Comparison of ENCODE assay signal across 11 mouse cellular contexts in the genomic region with DNA sequence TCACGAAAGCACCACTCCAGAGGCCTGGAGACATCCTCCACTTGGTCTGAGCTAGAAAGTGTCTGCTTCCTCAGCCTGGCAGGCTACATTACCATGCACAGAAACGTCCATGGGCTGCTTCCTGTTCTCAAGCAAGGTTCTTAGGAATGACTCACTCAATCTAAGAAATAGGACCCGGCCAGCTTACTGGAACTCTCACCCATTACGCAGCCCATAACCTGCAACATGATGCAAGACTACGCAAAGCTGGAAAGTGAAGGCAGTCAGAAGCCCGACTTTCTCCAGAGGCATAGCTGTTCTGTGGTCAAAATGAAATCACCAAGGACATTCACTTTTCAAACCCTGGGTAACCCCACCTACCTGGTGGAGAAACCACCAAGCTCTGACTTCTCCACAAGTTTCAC. TPM values are rescaled to one million over a fixed set of nuclear protein-coding genes. Genes with fewer than 3 reads are reported as not detected.
DNase-seq lines count a peak whose midpoint lies in the region; ATAC-seq and TF ChIP-seq lines count a peak whose summit lies in the region.
"Had no signal": no experiment of that assay in that cellular context is flagged by ENCODE, and none has a peak within 500 bp of the region (broad histone marks: within the 10 kb centered on the region; RNA-seq: fewer than 3 reads in every experiment).

No protein-coding gene starts in this region.

- H3K9ac ChIP-seq in liver, embryonic 12.5 days: no peak overlapping the region
- no peak overlapping the region for H3K9ac ChIP-seq in liver, embryonic 11.5 days (ENCODE audit: low read depth, low read length)
- H3K9ac ChIP-seq: neural tube, embryonic 13.5 days had no signal

- CTCF ChIA-PET in Patski (lab: Charles Lee): no interaction called here

- no peak overlapping the region for H3K4me2 ChIP-seq in liver, embryonic 12.5 days
- no peak overlapping the region for H3K4me2 ChIP-seq in liver, embryonic 11.5 days
- H3K4me2 ChIP-seq: neural tube, embryonic 13.5 days had no signal

- peaks cover 90% of the 10 kb centered on the region for H3K4me1 ChIP-seq in liver, embryonic 12.5 days
- peaks cover 45% of the 10 kb centered on the region for H3K4me1 ChIP-seq in liver, embryonic 11.5 days (replicated peaks; ENCODE audit: control insufficient read depth, insufficient read depth, low read length)
- peaks cover 9% of the 10 kb centered on the region; the same call in 1 of the 2 replicates for H3K4me1 ChIP-seq in midbrain, embryonic 10.5 days
- H3K4me1 ChIP-seq: neural tube, embryonic 13.5 days had no signal

- H3K27me3 ChIP-seq in liver, embryonic 12.5 days (replicated peaks): no peaks in the 10 kb centered on the region
- H3K27me3 ChIP-seq in liver, embryonic 11.5 days (replicated peaks; ENCODE audit: control insufficient read depth, insufficient read depth, low read length): no peaks in the 10 kb centered on the region
- H3K27me3 ChIP-seq in Patski: no peaks in the 10 kb centered on the region
- no peaks in the 10 kb centered on the region for H3K27me3 ChIP-seq in midbrain, embryonic 10.5 days (ENCODE audit: low read depth, poor library complexity, severe bottlenecking)
- H3K27me3 ChIP-seq: neural tube, embryonic 13.5 days had no signal

- WGBS in liver, embryonic 12.5 days (ENCODE audit: insufficient replicate concordance): 48% methylated on average over 6 of the region's 6 CpGs
- WGBS in liver, embryonic 11.5 days: 58% methylated on average over 6 of the region's 6 CpGs
- 88% methylated on average over 6 of the region's 6 CpGs for WGBS in midbrain, embryonic 10.5 days

- DNase-seq in liver, embryonic 11.5 days (ENCODE audit: low spot score): no peak
- DNase-seq in Patski (ENCODE audit: low read depth, low spot score): peak; percentile 73
- peak; percentile 34 to 59 for DNase-seq in natural killer cell, adult 2 months (ENCODE audit: low spot score in 2 of 2)
- DNase-seq in layer of hippocampus, postnatal 25 days (ENCODE audit: extremely low spot score in 1 of 2, low spot score in 1 of 2): no peak
- DNase-seq in frontal cortex, postnatal 10 days (ENCODE audit: low spot score in 2 of 2): no peak
- no peak for DNase-seq in midbrain, embryonic 10.5 days (ENCODE audit: low spot score)
- DNase-seq: cerebellum, postnatal 10 days; kidney, adult 9 months had no signal

- ATAC-seq in liver, embryonic 12.5 days: no peak
- ATAC-seq in liver, embryonic 11.5 days (replicated peaks; ENCODE audit: low FRiP score): no peak
- peak; percentile 89 for ATAC-seq in Patski
- ATAC-seq in inflammation-experienced regulatory T-cells, adult 6 months: peak; percentile 9

- peak overlapping the region; percentile 16; the same call in 1 of the 2 replicates for H3K27ac ChIP-seq in liver, embryonic 12.5 days
- H3K27ac ChIP-seq in liver, embryonic 11.5 days (ENCODE audit: low read depth, low read length): no peak overlapping the region
- no peak overlapping the region for H3K27ac ChIP-seq in midbrain, embryonic 10.5 days (replicated peaks)
- H3K27ac ChIP-seq: neural tube, embryonic 13.5 days had no signal

- no peaks in the 10 kb centered on the region for H3K9me3 ChIP-seq in liver, embryonic 12.5 days (replicated peaks)
- no peaks in the 10 kb centered on the region for H3K9me3 ChIP-seq in liver, embryonic 11.5 days (ENCODE audit: control insufficient read depth, low read length)
- H3K9me3 ChIP-seq in midbrain, embryonic 10.5 days (replicated peaks): no peaks in the 10 kb centered on the region
- H3K9me3 ChIP-seq: neural tube, embryonic 13.5 days had no signal

- TF ChIP-seq CTCF in Patski (IDR thresholded peaks at IDR 0.05): no peak

- H3K36me3 ChIP-seq in liver, embryonic 12.5 days: peaks cover 55% of the 10 kb centered on the region
- no peaks in the 10 kb centered on the region for H3K36me3 ChIP-seq in liver, embryonic 11.5 days (ENCODE audit: control insufficient read depth, insufficient read depth, low read length)
- H3K36me3 ChIP-seq in midbrain, embryonic 10.5 days: 0 out of 2 replicates have a peak, but pooled peaks cover 4% of the 10 kb centered on the region
- H3K36me3 ChIP-seq: neural tube, embryonic 13.5 days had no signal

- in situ Hi-C loops in Patski (cut with MboI; ENCODE audit: low pct_unique_long_range_greater_than_20kb): no loop called here

- POLR2A ChIA-PET in Patski (lab: Charles Lee): interaction anchor here (0.6 kb wide), 1 partner anchor 25 kb away, joined by 3 read pairs; no protein-coding TSS in a partner anchor

- no peak overlapping the region for H3K4me3 ChIP-seq in liver, embryonic 12.5 days
- no peak overlapping the region for H3K4me3 ChIP-seq in liver, embryonic 11.5 days (ENCODE audit: low read depth, low read length)
- H3K4me3 ChIP-seq in midbrain, embryonic 10.5 days: no peak overlapping the region
- H3K4me3 ChIP-seq: neural tube, embryonic 13.5 days had no signal

RNA-seq across cellular contexts. Expression of gene Nfe2l2, which starts 19.0 kb away (rescaled TPM):
- polyA plus RNA-seq in liver, embryonic 12.5 days (2016; fragmentation: Nextera tagmentation; extraction: Ambion mirVana): 51.9 and 53.1 TPM in 2 replicates
- 69.6 and 77.5 TPM in 2 replicates for polyA plus RNA-seq in liver, embryonic 11.5 days (2014; fragmentation: Nextera tagmentation; extraction: Ambion mirVana)
- polyA plus RNA-seq in Patski (2021): 87.3 TPM
- 10 to 100 TPM; 37.2 to 54.1 (median 46.1) TPM for polyA plus RNA-seq in inflammation-experienced regulatory T-cells, adult 6 months (2017; shearing (Covaris generic))
- 10 to 100 TPM; 12.1 to 12.3 TPM for total RNA-seq in layer of hippocampus, postnatal 25 days (2021)
- 25.8 and 27.7 TPM in 2 replicates for polyA plus RNA-seq in midbrain, embryonic 10.5 days (2016; fragmentation: Nextera tagmentation; extraction: Ambion mirVana)

RNA-seq across cellular contexts. Expression of gene Hnrnpa3, which starts 26.4 kb away (rescaled TPM):
- polyA plus RNA-seq in liver, embryonic 12.5 days (2016; fragmentation: Nextera tagmentation; extraction: Ambion mirVana): 199 and 204 TPM in 2 replicates
- polyA plus RNA-seq in liver, embryonic 11.5 days (2014; fragmentation: Nextera tagmentation; extraction: Ambion mirVana): 222 and 234 TPM in 2 replicates
- polyA plus RNA-seq in Patski (2021): 249 TPM
- 100 to 1,000 TPM in 2 of 3 experiments, 10 to 100 TPM in 1; 98.6 to 213 (median 185) TPM for polyA plus RNA-seq in inflammation-experienced regulatory T-cells, adult 6 months (2017; shearing (Covaris generic))
- 100 to 1,000 TPM; 273 to 314 TPM for total RNA-seq in layer of hippocampus, postnatal 25 days (2021)
- 337 and 348 TPM in 2 replicates for polyA plus RNA-seq in midbrain, embryonic 10.5 days (2016; fragmentation: Nextera tagmentation; extraction: Ambion mirVana)

Comparison
In these comparisons a context has a peak if more than half of its experiments do, and no peak if none do; other contexts are left out.
1. ATAC-seq: peak in Patski (single experiment) and inflammation-experienced regulatory T-cells, adult 6 months (single experiment); none in liver, embryonic 12.5 days (single experiment) and liver, embryonic 11.5 days (single experiment).
2. DNase-seq: peak in Patski (single experiment) and natural killer cell, adult 2 months (2 of 2); none in liver, embryonic 11.5 days (single experiment), layer of hippocampus, postnatal 25 days (0 of 2), frontal cortex, postnatal 10 days (0 of 2) and midbrain, embryonic 10.5 days (single experiment).